Mouse (Mus musculus): ENCODE results near the gene Mpzl2. TPM values are rescaled to one million over a fixed set of nuclear protein-coding genes. Genes with fewer than 3 reads are reported as not detected.

Mpzl2 gene
- total RNA-seq, 1 experiment = 13.3 TPM

- H3K9me3 ChIP-seq (ENCODE audit: control insufficient read depth, insufficient read depth, low read depth, low read length) = no peaks in the 10 kb centered on the region
- no peak overlapping the region for H3K9ac ChIP-seq (ENCODE audit: insufficient read depth, low read depth, low read length, poor library complexity, severe bottlenecking)
- no peak overlapping the region for H3K4me3 ChIP-seq (ENCODE audit: insufficient read depth in 1 of 2, low read depth in 1 of 2, low read length in 2 of 2, poor library complexity in 1 of 2, severe bottlenecking in 1 of 2)
- H3K27ac ChIP-seq (ENCODE audit: insufficient read depth, low read depth, low read length, poor library complexity, severe bottlenecking) = no peak overlapping the region
- no peaks in the 10 kb centered on the region; a peak in 1 of 4 replicates for H3K4me1 ChIP-seq (ENCODE audit: control insufficient read depth in 2 of 2, insufficient read depth in 2 of 2, low read length in 2 of 2, poor library complexity in 1 of 2)
- H3K36me3 ChIP-seq (ENCODE audit: control insufficient read depth, insufficient read depth, low read length, poor library complexity, severe bottlenecking) = no peaks in the 10 kb centered on the region
- DNase-seq (ENCODE audit: low read depth, low spot score) = no peak
- in situ Hi-C loops (cut with MboI; ENCODE audit: low sequenced_read_pairs in 2 of 2, unreplicated experiment in 2 of 2) = no loop called here
- TF ChIP-seq ZC3H11A (IDR thresholded peaks at IDR 0.05; ENCODE audit: borderline replicate concordance, low read depth, low read length) (no peak), HCFC1 (IDR thresholded peaks at IDR 0.05; ENCODE audit: borderline replicate concordance, insufficient read depth, low read length) (no peak), MAFK (IDR thresholded peaks at IDR 0.05; ENCODE audit: insufficient read depth, low read depth, low read length) (no peak), CHD2 (IDR thresholded peaks at IDR 0.05; ENCODE audit: low read depth, low read length) (no peak), ZNF384 (IDR thresholded peaks at IDR 0.05; ENCODE audit: low read depth, low read length) (no peak)
These were observed 32.2 kb upstream of the Mpzl2 start for GRCm38 (mm10) chr9:45007404-45007803.

- TF ChIP-seq MAFK (IDR thresholded peaks at IDR 0.05; ENCODE audit: insufficient read depth, low read depth, low read length) (no peak), ZNF384 (IDR thresholded peaks at IDR 0.05; ENCODE audit: low read depth, low read length) (no peak), CHD2 (IDR thresholded peaks at IDR 0.05; ENCODE audit: low read depth, low read length) (no peak), ZC3H11A (IDR thresholded peaks at IDR 0.05; ENCODE audit: borderline replicate concordance, low read depth, low read length) (no peak), HCFC1 (IDR thresholded peaks at IDR 0.05; ENCODE audit: borderline replicate concordance, insufficient read depth, low read length) (no peak)
- Histone ChIP-seq H3K9ac (ENCODE audit: insufficient read depth, low read depth, low read length, poor library complexity, severe bottlenecking) (no peak overlapping the region), H3K27ac (ENCODE audit: insufficient read depth, low read depth, low read length, poor library complexity, severe bottlenecking) (no peak overlapping the region), H3K4me1 (ENCODE audit: control insufficient read depth in 2 of 2, insufficient read depth in 2 of 2, low read length in 2 of 2, poor library complexity in 1 of 2) (no peaks in the 10 kb centered on the region; a peak in 1 of 4 replicates), H3K9me3 (ENCODE audit: control insufficient read depth, insufficient read depth, low read depth, low read length) (no peaks in the 10 kb centered on the region), H3K36me3 (ENCODE audit: control insufficient read depth, insufficient read depth, low read length, poor library complexity, severe bottlenecking) (no peaks in the 10 kb centered on the region), H3K4me3 (ENCODE audit: insufficient read depth in 1 of 2, low read depth in 1 of 2, low read length in 2 of 2, poor library complexity in 1 of 2, severe bottlenecking in 1 of 2) (no peak overlapping the region)
- DNase-seq (ENCODE audit: low read depth, low spot score) = no peak
- in situ Hi-C loops (cut with MboI; ENCODE audit: low sequenced_read_pairs in 2 of 2, unreplicated experiment in 2 of 2) = no loop called here
These were observed 31.3 kb upstream of the Mpzl2 start for GRCm38 (mm10) chr9:45008342-45008741.

- Histone ChIP-seq H3K4me3 (ENCODE audit: insufficient read depth in 1 of 2, low read depth in 1 of 2, low read length in 2 of 2, poor library complexity in 1 of 2, severe bottlenecking in 1 of 2) (peak within 1 kb of the TSS; percentile 43 to 44; a peak in 1 of 4 replicates), H3K9ac (ENCODE audit: insufficient read depth, low read depth, low read length, poor library complexity, severe bottlenecking) (no peak within 1 kb of the TSS), H3K4me1 (ENCODE audit: control insufficient read depth in 2 of 2, insufficient read depth in 2 of 2, low read length in 2 of 2, poor library complexity in 1 of 2) (no peaks in the 10 kb centered on the region; a peak in 1 of 4 replicates), H3K36me3 (ENCODE audit: control insufficient read depth, insufficient read depth, low read length, poor library complexity, severe bottlenecking) (no peaks in the 10 kb centered on the region), H3K9me3 (ENCODE audit: control insufficient read depth, insufficient read depth, low read depth, low read length) (no peaks in the 10 kb centered on the region), H3K27ac (ENCODE audit: insufficient read depth, low read depth, low read length, poor library complexity, severe bottlenecking) (no peak within 1 kb of the TSS)
- in situ Hi-C loops (cut with MboI; ENCODE audit: low sequenced_read_pairs in 2 of 2, unreplicated experiment in 2 of 2) = no loop called here
- TF ChIP-seq ZNF384 (IDR thresholded peaks at IDR 0.05; ENCODE audit: low read depth, low read length) (no peak), ZC3H11A (IDR thresholded peaks at IDR 0.05; ENCODE audit: borderline replicate concordance, low read depth, low read length) (no peak), CHD2 (IDR thresholded peaks at IDR 0.05; ENCODE audit: low read depth, low read length) (no peak), MAFK (IDR thresholded peaks at IDR 0.05; ENCODE audit: insufficient read depth, low read depth, low read length) (no peak), HCFC1 (IDR thresholded peaks at IDR 0.05; ENCODE audit: borderline replicate concordance, insufficient read depth, low read length) (no peak)
- DNase-seq (ENCODE audit: low read depth, low spot score) = no peak
These were observed 30.2 kb upstream of the Mpzl2 start, which contains the start of gene Cd3e for GRCm38 (mm10) chr9:45009180-45010078. Gene Cd3e, minus strand, starts transcription at chr9:45009627.

GRCm38 (mm10) chr9:45010461-45010860 lies 29.1 kb upstream of the Mpzl2 start:
- Histone ChIP-seq H3K36me3 (ENCODE audit: control insufficient read depth, insufficient read depth, low read length, poor library complexity, severe bottlenecking) (no peaks in the 10 kb centered on the region), H3K4me1 (ENCODE audit: control insufficient read depth in 2 of 2, insufficient read depth in 2 of 2, low read length in 2 of 2, poor library complexity in 1 of 2) (no peaks in the 10 kb centered on the region; a peak in 1 of 4 replicates), H3K4me3 (ENCODE audit: insufficient read depth in 1 of 2, low read depth in 1 of 2, low read length in 2 of 2, poor library complexity in 1 of 2, severe bottlenecking in 1 of 2) (no peak overlapping the region), H3K9me3 (ENCODE audit: control insufficient read depth, insufficient read depth, low read depth, low read length) (no peaks in the 10 kb centered on the region), H3K27ac (ENCODE audit: insufficient read depth, low read depth, low read length, poor library complexity, severe bottlenecking) (no peak overlapping the region), H3K9ac (ENCODE audit: insufficient read depth, low read depth, low read length, poor library complexity, severe bottlenecking) (no peak overlapping the region)
- in situ Hi-C loops (cut with MboI; ENCODE audit: low sequenced_read_pairs in 2 of 2, unreplicated experiment in 2 of 2) = no loop called here
- no peak for DNase-seq (ENCODE audit: low read depth, low spot score)
- no peak for TF ChIP-seq MAFK (IDR thresholded peaks at IDR 0.05; ENCODE audit: insufficient read depth, low read depth, low read length)
- TF ChIP-seq ZNF384 (IDR thresholded peaks at IDR 0.05; ENCODE audit: low read depth, low read length) = no peak
- no peak for TF ChIP-seq ZC3H11A (IDR thresholded peaks at IDR 0.05; ENCODE audit: borderline replicate concordance, low read depth, low read length)
- no peak for TF ChIP-seq CHD2 (IDR thresholded peaks at IDR 0.05; ENCODE audit: low read depth, low read length)
- TF ChIP-seq HCFC1 (IDR thresholded peaks at IDR 0.05; ENCODE audit: borderline replicate concordance, insufficient read depth, low read length) = no peak

Data from ES-E14 (cell line).